Mouse (Mus musculus): ENCODE measurements around the gene Creb1. TPM values are rescaled to one million over a fixed set of nuclear protein-coding genes. Genes with fewer than 3 reads are reported as not detected.
"Not testable (repeated sequence)": the region's sequence is repeated elsewhere in the genome, so short reads cannot be mapped to it uniquely, and the experiment has no call there.

Gene Creb1
- total RNA-seq, 2 experiments from 2014 or later = 65.1 to 73.2 TPM

DNA sequence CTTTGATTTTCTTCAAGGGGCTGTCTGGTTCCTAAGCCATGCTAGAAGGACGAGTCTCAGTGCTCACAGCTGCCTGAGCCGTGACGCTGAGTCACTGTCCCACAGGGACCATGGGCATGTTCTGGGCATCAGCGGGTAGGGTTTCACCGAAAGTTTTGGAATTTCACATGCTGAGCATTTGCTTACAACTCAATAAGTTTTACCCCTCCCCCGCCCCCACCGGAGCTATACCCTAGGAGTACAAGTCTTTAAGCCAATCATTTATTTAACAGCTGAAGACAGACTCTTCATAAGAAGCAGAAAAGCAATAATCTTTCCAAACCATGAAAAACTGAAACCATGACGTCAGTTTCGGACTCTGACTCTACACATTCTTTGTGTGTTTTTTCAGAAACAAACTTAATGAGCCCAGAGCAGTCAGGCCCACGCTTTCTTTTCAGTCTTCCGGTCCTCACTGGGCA is 83.1 kb downstream of the Creb1 start:
- no peak for ATAC-seq (replicated peaks; ENCODE audit: poor library complexity, severe bottlenecking)

DNA sequence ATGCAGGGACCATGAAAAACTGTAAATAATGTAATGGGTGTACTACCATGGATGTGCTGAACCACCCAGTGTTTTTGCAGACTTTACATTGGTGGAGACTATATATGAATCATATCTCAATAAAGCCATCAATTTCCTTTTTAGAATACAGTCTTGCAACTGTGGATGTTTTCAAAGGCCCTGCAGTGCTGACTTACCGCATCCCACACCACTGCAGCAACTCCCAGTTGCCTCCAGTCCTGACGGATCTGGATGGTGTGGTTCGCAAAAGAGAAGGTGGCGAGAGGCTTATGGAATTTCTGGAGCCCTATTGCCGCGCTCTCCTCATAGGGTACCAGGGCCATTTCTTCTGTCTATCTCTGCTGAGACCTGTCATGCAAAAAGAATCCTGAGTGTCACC is 83.6 kb downstream of the Creb1 start:
- ATAC-seq (replicated peaks; ENCODE audit: poor library complexity, severe bottlenecking) = peak; percentile 1; the same call in 1 of the 2 replicates

DNA sequence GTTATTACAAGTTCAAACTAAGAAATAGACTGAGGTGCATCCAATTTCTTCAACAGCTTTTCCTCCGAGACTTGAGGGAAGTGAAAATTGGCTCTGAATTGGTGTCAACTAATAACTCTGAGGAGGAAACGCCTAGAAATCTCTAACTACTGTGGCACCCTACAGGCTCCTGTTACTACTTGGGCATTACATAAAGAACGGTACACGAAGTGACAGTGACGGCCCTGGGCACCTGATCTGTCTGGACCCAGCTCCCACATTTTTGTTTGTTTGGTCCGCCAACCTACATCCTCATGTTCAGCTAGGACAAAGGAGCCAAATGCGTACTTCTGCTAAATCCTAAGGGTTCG is 84.1 kb downstream of the Creb1 start:
- ATAC-seq (replicated peaks; ENCODE audit: poor library complexity, severe bottlenecking) = peak; percentile 36

DNA sequence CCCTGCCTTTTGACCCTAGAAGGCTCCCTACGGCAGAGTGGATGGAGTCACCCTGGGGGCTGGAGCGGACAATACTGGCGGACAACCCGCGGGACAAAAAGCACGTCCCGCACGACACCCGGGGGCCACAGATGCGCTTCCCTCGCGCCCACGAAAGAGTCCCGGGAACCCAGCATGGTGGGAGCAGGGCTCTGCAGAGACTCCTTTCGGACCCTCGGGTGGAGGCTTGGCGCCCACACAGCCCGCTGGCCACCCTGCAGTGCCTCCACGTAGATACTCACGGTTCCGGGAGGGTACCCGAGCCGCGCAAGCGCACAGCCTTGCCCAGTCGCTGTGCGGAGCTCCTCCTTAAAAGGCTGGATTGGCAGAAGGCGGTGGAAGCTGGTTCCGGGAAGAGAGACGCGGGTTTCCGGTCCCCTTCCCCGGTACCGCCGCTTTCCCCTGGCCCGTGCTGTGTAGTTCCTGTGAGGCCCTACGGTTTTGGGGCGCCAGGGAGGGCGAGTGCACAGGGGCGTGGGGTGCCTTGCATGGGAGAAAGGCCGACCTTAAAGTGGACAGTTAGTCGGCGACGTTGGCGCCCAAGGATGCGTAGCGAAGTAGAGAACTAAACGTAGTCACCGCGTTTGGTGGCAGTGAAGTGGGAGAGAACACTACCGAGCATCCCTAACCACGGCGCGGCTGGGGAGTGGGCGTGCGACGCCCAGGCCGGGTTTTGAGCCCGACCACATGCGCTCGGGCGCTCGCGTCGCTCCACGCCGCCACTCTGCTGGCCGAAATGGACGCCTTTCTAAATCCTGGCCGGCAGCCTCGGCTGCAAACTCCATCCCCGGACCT is 84.7 kb downstream of the Creb1 start, which contains the start of gene Mettl21a:
Gene Mettl21a, minus strand, starts transcription at position 362 of the 834 bp plus-strand sequence.
- ATAC-seq (replicated peaks; ENCODE audit: poor library complexity, severe bottlenecking) = peak; percentile 78

DNA sequence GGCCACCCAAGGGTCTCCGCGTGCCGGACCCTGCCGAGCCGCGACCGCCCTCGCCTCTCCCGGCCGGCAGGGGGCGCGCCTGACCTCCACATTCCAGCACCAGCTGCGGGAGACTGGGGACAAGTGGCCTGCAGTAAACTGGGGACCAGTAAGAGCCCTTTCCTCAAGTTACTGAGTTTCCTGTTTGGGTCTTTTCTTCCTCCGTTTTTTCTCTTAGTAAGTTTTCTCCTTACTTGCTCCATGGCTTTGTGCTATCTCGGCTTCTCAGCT is 85.2 kb downstream of the Creb1 start:
- ATAC-seq (replicated peaks; ENCODE audit: poor library complexity, severe bottlenecking) = peak; percentile 62

DNA sequence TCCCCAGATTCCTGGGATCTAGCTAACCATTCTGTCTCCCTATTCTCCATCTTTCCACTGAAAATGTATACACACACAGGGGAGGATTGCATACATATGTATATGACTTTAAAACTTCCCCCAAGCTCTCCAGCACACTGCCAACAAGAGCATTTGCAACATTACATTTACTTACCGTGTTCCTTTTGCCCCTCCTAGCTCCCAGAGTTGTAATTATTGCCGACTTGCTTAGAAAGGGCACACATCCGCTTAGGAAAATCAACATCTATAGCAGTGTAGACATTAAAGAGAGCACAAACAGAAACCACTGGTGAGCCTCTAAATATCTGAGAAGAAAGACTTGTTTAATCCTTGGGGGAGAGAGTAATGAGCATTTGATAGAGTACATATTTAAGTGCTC is 85.8 kb downstream of the Creb1 start:
- ATAC-seq (replicated peaks; ENCODE audit: poor library complexity, severe bottlenecking) = no peak

DNA sequence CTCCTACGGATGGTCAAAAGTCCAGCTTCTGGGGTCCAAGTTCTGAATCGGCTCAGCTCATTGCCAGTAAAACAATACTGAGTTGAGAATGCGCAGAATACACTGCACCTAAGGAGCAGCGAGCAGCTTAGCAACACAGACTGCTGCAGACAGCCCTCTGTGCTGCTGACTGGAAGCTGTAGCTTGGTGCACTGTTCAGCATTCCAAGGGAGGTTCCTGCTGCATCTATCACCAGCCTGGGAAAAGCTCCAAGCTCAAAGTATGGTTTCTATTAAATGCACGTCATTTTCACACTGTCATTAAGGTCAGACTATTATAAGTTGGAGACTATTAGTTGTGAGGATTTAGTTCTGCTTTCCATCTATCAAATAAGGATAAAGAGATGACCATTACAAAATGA is 88.7 kb downstream of the Creb1 start:
- no peak for ATAC-seq (replicated peaks; ENCODE audit: poor library complexity, severe bottlenecking)

DNA sequence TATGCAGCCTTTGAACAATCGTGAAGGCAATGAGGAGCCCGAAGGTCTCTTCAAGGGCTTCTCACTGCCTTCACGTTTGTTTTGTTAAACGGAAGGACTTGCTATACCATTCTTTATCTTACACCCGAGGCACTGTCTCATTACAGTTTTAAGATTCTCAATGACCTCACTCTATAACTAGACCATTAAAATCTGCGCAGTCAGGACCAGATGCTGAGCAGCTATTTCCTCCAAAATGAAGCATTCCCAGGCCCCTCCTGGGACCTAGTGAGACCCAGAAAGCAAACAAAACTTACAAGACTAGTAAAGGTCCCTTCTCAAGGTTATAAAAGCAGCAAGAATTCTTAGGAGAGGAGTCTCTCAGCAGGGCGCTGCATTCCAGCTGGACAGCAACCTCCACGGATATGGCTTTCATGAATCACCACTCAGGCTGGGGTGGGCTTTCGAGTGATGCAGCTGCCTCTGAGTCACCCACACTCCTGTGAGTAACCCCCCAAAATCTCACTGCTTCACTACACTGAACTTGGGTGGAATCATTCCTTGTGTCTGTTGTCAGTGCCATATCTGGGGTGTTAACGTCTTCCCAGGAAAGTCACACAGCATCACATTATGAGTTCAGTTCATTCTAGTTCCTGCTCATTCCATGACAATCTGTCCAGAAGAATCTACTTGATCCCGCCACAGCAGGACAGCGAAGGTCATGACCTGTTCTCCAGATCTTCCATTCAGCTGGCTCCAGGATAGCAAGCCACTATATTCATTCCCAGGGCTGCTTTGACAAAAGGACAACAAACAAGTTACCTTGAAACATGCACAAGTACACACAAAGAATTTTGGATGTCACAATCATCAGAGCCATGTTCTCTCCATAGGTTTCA is 91.4 kb downstream of the Creb1 start:
- no peak for ATAC-seq (replicated peaks; ENCODE audit: poor library complexity, severe bottlenecking)

DNA sequence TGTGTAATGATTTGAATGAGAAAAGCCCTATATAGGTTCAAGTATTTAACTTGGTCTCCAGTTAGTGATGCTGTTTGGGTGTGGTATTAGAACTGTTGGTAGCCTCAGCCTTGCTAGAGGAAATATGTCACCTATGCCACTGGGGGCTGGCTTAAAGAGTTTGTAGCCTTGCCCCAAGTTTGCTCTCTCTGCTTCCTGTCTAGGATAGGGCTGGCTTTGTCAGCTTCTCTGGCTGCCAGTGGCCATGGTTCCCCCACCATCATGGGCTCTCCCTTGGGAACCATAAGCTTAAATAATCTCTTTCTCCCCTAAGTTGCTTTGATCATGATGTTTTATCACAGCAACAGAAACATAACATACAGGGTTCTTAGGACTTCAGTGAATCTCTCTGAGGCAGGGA is 92.8 kb downstream of the Creb1 start:
- no peak for ATAC-seq (replicated peaks; ENCODE audit: poor library complexity, severe bottlenecking)

DNA sequence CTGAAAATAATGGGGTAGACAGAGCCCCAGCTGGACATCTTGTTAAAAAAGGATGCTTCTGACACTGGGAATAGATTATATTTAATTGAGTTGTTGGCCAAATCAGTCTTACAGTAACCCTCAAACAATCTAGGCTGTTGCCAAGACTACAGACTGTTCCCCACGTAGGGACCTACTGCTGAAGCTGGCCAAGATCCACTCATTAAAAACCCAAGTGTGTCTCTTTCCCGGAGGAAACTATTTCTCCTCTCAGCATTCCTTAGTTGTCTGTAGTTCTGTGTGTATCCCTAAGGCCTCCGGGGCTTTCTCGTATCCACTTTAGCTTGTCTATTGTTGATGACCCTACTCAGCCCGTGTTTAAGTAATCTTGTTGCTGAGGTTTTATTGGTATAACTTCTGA is 99.1 kb downstream of the Creb1 start:
- no peak for ATAC-seq (replicated peaks; ENCODE audit: poor library complexity, severe bottlenecking)

DNA sequence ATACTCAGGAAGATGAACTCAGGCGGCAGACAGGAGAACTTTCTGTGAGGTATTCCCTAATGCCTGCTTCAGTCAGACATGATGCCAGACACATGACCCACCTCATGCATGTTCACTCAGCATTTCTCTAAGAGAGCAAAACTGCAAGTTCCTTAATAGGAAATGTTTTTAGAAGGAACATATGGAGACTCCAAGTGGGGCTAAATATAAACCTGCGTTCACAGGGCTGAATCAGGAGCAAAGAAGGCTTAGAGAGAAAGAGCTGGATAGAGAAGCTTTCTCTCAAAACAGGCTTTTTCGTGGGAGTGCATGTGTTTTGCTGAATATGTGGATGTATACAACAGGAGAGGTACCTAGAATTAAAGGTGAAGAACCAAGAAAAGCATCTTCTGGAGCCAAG is 100.8 kb downstream of the Creb1 start:
- no peak for ATAC-seq (replicated peaks; ENCODE audit: poor library complexity, severe bottlenecking)

DNA sequence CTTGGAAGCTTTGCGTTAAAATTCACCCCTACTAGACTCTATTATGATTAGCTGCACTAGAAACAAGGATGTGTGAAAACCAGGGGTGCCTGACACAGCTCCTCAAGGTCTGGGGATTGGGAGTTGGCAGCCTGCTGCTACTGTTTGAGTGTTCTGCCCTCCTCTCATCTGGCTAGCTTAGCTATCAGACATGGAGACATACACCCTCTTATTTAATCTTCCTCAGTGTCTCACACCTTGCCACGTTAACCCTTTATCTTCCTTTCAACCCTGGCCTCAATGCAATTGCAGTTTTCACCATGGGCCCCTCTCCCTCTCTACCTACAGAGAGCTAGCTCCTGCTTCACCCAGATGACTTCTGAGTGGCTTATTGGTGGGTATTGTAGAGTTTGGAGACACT is 103.2 kb downstream of the Creb1 start:
- ATAC-seq (replicated peaks; ENCODE audit: poor library complexity, severe bottlenecking) = no peak

DNA sequence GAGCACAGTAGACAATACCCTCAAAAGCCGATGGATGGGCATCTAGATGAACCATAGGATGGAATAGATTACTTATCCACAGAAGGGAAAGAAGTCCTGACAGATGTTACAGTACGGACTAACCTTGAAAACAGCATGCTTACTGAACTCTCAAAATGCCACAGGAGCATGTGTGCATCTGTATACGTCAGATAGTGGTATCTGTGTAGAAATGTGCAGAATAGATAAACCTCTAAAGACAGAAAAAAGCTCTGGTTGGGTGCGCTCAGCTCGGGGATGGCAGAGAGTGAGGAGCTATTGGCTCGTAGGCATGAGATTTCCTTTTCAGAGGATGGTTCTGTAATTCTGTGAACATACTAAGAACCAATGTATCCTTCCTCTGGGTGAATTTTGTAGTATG is 106.8 kb downstream of the Creb1 start:
- ATAC-seq (replicated peaks; ENCODE audit: poor library complexity, severe bottlenecking) = no peak

DNA sequence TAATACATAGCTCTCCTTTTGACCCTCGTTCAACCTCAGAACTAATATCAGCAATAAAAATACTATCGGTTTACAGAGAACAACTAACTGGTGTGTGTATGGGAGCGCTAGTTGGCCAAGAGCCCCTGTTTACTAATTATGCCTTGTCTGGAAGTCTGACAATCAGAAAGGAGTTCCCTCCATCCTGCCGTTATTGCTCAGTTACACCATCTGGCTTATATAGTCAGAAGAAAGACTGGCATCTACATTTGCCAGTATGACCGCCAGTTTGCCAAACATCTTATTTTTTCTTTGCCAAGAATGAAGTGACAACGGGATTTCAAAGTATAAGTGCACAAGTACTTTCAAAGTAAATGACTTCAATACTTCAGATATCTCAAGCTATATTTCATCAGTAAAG is 108.6 kb downstream of the Creb1 start:
- ATAC-seq (replicated peaks; ENCODE audit: poor library complexity, severe bottlenecking) = no peak

DNA sequence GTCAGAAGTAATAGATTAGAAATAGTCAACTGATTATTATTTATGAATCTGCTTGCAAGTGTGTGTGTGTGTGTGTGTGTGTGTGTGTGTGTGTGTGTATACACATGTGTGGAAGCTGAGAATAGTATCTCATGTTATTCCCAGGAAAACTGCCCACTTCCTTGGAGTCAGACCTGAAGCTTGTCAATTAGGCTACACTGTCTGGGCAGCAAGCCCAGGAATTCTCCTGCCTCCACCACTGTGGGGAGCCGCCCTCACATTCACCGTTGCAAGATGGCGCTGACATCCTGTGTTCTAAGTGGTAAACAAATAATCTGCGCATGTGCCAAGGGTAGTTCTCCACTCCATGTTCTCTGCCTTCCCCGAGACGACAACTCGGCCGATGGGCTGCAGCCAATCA is 110.1 kb downstream of the Creb1 start:
- not testable (repeated sequence) for ATAC-seq (replicated peaks; ENCODE audit: poor library complexity, severe bottlenecking)

DNA sequence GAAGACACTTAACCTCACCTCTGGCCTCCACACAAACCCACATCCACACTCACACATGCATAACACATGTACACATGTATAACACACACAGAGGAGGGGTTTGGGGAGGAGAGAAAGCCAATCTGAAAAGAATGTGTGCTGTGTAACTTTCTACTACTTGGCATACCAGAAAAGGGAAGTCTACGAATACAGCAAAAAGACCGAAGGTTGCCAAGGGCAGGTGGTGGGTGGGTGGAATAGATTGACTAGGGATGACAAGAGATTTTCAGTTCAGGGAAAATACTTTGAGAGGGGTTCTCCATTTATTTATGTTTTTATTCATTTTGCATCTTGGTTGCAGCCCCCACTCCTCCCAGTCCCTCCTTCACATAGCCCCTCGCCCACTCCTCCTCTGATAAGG is 112.1 kb downstream of the Creb1 start:
- no peak for ATAC-seq (replicated peaks; ENCODE audit: poor library complexity, severe bottlenecking)

DNA sequence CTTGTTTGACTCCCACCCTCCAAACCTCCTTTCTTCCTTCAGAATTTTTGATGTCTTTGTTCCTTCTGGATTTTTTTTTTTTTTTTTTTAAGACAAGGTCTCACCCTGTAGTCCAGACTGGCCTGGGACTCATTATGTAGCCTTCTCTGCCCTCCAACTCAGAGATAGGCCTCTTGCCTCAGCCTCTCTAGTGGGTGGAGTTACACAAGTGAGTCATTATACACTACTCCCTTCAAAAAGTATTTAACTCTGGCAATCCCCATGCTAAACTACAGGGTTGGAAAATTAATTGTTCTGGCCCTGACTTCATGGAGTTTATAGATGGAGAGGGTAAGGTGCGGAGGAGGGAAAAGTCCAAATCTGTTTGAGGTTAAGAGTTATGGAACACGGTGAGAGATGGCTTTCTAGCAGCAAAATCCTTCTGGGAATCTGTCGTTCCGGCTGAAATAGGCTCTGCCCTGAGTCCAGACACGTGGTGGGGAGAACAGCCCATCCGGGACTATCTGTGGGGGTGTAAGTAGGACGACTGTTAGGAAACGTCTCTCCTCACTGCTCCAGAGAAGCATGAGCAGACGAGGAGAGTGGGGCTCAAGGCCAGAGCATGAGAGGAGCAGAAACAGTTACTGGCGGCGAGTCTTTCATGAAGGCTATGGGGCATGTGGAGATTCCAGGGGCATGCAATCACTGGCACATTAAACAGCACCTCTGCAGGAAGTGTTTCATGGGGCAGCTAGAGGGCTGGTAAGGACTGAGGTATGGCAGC is 117.1 kb downstream of the Creb1 start:
- ATAC-seq (replicated peaks; ENCODE audit: poor library complexity, severe bottlenecking) = no peak

DNA sequence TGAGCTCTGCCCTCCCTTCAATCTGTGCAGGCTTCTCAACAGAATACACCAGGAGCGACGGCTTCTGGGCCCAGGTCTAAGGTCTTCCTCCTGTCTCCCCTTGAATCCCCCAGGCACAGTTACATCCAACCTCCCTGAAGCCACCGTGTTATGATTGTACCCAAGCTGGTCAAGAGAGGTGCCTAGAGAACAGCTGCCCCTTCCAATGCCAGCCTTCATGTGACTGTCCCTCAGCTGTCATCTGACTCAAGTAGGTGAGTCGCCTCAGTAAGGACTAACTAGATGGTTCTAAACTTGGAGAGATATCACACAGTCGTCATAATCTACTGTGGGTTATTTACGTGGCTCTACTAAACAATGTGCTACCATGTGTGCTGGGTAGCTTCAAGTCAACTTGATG is 121.3 kb downstream of the Creb1 start:
- ATAC-seq (replicated peaks; ENCODE audit: poor library complexity, severe bottlenecking) = no peak

All from granulocyte monocyte progenitor cell, adult 5-6 weeks (primary cell).